Mouse (Mus musculus): ENCODE results near the gene Eif4g2.

The Eif4g2 gene

GRCm38 (mm10) chr7:111069439-111070166, 13.2 kb downstream of the Eif4g2 start:
- DNase-seq: no peak

GRCm38 (mm10) chr7:111068181-111068580, 14.6 kb downstream of the Eif4g2 start:
- no peak for DNase-seq

GRCm38 (mm10) chr7:111062971-111063370, 19.9 kb downstream of the Eif4g2 start:
- DNase-seq: no peak

- DNase-seq: no peak
Measured at GRCm38 (mm10) chr7:111059527-111059926, 23.3 kb downstream of the Eif4g2 start.

GRCm38 (mm10) chr7:111055984-111056657, 26.7 kb downstream of the Eif4g2 start:
- DNase-seq: no peak

GRCm38 (mm10) chr7:111055221-111055620, 27.6 kb downstream of the Eif4g2 start:
- DNase-seq: no peak

- peak; percentile 24 for DNase-seq
Measured at GRCm38 (mm10) chr7:111049652-111050421, 33.0 kb downstream of the Eif4g2 start.

- no peak for DNase-seq
Measured at GRCm38 (mm10) chr7:111048920-111049319, 33.9 kb downstream of the Eif4g2 start.

GRCm38 (mm10) chr7:111029046-111029553, 53.7 kb downstream of the Eif4g2 start:
- DNase-seq: peak; percentile 27

- peak; percentile 92 for DNase-seq
Measured at GRCm38 (mm10) chr7:111028281-111029045, 54.4 kb downstream of the Eif4g2 start, which contains the start of gene Ctr9. Gene Ctr9, plus strand, starts transcription at chr7:111028951.

GRCm38 (mm10) chr7:111024912-111025311, 57.9 kb downstream of the Eif4g2 start:
- no peak for DNase-seq

GRCm38 (mm10) chr7:111024068-111024594, 58.7 kb downstream of the Eif4g2 start:
- peak; percentile 43 for DNase-seq

GRCm38 (mm10) chr7:111020814-111021213, 62.0 kb downstream of the Eif4g2 start:
- DNase-seq: no peak

Data from layer of hippocampus, adult 9-11 months (tissue).